Mouse (Mus musculus): Measurements from ENCODE around the gene Tbc1d24.

The Tbc1d24 gene

DNA sequence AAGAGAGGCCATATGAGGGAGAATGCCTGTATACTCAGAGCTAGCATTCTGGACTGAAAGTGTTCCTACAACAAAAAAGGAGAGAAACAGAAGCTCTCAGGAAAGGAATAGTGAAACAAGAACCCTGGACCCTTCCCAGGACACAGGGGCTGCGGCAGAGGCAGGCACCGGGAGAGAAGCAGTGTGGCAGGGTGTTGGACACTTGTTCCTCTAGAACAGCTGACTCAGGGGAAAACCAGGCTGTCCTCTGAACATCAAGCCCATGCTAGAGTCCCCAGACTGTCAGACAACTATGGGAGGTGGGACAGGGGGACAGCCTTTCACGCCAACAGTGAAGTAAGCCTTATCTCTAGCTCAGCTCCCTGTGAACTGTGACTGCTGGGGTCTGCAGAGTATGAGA, 5.2 kb upstream of the Tbc1d24 start:
- DNase-seq (ENCODE audit: low read depth, low spot score), result no peak

DNA sequence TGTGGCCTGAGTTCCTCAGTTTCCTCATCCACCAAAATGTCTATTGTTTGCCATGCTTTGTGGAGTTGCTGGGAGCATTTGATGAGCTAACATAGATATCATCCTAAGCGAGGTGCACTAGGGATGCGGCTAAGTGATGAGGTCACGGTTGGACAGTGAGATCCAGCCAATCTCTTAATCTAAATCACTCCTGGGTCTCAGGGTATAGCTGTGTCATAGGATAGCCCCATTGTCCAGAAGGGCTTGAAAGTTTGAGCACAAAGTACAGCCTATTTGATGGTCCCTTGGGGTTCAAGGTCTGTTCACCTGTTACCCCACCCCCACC, 4.5 kb upstream of the Tbc1d24 start:
- DNase-seq (ENCODE audit: low read depth, low spot score), result no peak

DNA sequence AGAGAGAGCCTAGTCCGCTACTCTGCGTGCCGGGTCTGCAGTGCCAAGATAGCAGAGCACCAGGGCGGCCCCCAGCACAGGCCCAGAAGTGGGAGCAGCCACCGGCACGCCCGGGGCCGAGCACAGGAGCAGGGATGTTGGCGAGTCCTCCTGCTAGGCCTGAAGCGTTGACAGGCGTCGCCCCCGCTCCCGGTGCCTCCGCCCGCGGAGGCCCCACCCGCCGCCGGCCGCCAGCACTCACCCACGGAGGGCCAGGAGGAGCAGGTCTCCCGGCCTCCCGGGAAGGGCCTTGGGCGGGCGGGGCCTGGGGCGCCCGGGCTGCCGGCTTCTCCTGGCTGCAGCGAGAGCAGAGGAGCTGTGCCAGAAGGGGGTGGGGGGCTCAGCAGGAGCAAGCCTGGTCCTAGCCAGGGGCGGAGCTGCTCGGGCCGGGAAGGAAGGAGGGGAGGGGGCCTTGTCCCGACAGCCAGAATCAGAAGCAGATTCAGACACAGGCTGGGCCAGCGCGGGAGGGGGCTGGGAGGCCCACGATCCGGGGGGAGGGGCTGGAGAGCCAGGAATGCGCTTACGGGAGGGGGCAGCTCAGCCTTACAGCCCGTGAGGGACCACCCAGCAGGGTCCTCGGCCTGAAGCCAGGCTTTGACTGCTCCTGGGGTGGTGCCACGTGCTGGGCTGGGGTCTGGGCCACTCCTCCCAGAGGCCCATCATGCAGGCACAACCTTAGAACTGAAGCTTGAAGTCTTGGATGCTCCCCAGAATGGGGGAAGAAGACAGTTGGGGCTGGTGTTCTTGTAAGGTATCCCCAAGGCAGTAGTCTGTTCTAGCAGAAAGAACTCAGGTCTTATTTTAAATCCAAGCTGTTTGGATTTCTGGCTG, 3.9 kb upstream of the Tbc1d24 start, which contains the start of gene Ntn3:
TSS of gene Ntn3 (minus strand) at position 489 of the 873 bp plus-strand sequence.
- no peak for DNase-seq (ENCODE audit: low read depth, low spot score)

DNA sequence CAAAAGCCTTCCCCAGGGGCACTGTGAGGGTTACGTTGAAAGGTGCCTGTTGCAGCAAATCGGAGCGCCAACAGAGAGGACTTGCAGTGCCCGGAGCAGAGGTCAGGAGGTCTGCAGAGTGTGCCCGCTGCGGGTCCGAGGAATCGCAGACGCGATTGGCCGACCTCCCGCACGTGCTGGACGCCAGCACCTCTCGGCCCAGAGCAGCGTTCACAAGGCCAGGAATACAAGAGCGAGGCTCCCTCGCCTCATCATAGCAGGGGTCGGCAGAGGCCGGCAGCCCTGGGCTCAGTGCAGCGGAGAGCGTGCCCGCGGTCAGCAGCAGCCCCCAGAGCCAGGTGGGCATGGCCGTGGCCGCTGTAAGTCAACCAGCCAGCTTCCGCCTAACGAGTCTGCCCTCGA, 3.3 kb upstream of the Tbc1d24 start:
- no peak for DNase-seq (ENCODE audit: low read depth, low spot score)

DNA sequence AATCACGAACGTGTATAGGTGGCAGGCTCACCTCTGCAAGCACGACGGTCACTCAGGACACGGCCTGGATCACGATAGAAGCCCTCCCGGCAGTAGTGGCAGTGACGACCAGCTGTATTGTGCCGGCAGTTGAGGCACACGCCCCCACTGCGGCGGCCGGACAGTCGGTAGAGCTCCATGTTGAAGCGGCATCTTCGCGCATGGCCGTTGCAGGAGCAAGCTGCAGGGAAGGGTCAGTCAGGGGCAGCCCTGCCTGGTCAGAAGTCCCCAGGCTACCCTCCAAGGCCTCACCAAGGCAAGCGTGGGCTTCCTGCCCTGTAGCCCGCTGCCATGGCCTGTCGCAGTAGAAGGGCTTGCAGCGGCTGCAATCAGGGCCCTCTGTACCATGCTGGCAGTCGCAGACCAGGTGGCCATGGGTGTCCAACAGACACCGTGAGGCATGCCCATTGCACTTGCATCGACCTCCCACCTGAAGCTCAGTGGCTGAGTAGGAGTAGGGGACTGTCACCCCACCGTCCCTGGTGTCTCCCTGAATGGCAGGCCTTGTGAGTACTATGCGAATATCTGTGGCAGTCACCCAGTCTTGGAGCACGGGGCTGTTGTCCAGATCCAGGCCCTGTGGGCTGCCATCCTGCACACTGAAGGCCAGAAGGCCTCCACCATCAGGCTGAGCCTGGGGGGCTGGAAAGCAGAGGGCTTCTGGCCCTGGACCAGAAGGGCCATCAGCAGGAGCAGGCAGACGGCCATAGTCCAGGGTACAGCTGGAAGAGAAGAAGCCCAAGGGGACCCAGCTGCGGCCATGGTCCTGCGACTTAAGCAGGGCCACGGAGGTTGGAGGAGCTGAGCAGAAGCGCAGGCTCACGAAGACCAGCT, 2.6 kb upstream of the Tbc1d24 start:
- DNase-seq (ENCODE audit: low read depth, low spot score), result no peak

DNA sequence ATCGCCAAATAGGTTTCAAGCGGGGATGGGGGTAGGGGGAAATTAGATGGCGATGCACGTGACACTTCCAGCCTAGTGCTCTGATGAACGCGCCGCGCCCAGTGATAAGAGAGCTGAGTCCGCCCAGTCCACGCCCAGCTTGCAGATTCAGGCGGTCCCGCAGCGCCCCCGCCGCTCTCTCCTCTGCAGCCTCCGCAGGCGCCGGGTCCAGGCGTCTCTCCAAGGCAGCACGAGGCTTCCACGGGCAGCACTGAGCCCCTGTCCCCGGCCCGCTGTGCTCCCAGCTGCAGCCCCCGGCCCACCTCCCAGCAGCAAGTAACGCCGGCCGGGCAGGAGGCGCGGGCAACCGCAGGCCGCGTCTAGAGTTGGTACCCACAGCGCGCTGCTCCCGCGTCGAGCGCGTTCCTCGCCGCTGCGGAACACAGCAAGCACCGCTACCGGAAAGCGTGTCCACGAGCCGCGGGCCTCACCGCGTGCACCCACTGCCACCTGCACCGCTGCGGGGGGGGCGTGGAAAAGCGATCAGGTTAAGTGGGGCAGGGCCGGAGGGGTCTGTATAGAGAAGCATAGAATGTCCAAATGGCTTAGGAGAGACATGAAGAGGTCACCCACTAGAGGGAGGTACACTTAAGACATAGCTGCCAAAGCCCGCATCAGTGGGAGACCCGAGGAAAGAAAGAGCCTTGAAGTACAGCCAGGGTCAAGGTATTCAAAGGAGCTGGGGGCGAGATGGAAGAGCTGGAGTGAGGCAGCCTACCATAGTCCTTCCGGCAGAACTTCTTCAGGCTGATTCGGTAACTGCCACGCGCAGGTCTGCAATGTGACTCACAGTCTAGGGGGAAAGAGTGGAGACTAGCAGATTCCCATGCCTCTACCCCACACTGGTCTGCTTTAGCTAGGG, 1.3 kb upstream of the Tbc1d24 start:
- no peak for DNase-seq (ENCODE audit: low read depth, low spot score)

DNA sequence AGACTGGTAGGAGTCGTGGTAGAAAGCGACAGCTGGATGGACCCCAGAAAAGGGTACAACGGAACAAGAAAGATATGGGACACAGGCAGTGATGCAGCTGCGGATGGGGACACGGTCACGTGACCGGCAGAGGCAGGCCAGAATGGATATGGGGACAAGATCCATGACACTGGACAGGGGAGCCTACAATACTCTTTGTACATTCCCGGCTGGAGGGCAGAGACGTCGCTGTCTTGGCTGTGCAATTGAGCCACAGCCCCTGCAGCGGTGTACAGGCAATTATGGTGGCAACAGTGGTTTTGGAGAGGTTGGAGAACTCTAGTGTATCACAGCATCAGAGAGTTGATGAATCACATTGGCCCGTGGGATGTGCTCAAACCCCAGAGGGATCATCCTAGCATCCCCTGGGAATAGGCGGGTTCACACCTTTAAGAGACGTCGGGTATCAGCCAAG, 573 bp upstream of the Tbc1d24 start:
- no peak for DNase-seq (ENCODE audit: low read depth, low spot score)

DNA sequence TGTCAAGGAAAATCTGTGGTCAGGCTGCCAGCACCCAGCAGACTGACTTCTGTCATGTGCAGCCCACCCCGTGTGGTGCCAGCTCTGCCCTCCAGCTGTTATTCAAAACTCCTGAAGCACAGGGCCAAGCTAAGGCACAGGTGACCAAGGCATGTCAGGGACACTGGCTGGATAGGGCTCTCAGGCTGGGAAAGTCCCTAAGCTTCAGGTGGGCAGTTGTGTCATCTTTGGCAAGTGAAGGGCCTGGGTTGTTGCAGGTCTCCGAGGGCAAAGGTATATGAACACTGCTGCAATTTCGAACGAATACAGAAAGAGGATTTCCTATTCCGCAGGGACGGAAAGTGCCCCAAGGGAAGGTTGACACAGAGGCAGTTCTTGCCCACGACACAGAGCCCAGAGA, 516 bp downstream of the Tbc1d24 start:
- no peak for DNase-seq (ENCODE audit: low read depth, low spot score)

DNA sequence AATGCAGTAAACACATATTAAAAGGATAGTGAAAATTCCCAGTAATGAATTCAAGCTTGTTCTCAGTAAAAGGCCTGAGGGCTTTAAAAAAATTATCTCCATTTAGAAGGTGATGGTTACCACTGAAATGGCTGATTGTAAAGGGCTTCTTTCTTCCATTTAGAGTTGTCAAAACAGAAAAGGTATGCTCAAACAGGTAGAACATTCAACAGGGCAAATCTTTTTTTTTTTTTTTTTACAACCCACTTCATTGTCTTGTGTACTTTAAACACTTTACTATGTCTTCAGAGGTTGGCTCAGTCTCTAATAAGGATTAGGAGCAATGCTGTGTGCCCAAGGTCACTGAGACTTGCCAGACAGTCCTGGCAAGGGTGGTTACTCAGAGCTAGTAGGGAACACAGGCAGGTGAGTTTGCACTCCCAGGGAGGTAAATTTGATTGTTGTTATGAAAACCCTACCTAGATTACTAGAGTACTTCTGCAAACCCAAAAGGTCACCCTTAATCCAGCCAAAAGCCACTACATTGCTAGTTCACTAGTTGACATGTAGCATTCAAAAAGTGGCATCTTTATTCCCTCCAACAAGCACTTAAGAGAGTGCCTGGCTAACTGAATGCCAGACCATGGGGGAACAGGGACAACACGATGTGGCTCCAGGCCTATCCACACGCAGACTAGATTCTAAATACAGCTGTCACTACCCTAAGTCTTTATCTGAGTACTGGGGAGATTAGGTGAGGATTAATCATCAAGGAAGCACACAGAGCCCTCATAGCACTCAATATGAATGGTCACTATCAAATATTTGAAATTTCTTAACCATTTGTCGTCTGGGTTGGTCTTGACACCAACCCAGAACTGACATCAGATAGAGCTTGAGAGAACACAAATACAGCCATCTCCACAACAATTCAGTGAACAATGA, 1.5 kb downstream of the Tbc1d24 start:
- DNase-seq (ENCODE audit: low read depth, low spot score), result no peak

DNA sequence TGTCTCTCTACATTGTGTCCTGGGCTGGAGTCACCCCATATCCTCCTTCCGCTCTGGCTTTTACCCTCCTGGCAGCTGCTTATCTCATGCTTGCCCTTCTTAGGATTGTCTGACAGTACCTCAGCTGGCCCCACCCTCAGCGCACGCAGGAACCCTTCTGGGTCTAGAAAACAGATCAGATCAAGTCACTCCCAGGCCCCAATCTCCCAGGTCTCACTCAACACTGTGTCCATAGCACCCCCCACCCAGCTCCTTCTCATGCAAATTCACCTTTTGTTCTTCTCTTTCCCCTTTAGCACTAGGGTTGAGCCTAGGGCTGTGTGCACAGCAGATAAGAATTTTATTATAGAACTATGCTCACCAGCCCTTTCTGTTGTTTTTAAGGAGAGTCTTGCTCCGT, 2.3 kb downstream of the Tbc1d24 start:
- no peak for DNase-seq (ENCODE audit: low read depth, low spot score)

DNA sequence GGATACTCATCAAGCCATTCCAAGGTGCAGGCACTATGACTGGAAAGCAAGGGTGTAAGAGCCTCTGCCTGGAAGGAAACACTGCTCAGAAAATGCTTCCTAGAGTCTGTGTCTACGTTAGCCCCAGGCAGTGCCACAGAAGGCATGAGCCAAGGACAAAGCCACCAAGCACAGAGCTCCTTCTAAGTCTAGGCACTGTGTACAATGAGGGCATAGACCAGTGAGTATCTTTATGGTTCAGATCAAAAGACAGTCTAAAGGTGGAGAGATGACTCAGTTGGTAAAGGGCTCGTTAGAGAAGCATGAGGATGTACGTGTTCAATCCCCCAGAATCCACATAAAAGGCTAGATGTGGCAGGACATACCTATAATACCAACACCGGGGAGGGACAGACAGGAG, 4.3 kb downstream of the Tbc1d24 start:
- DNase-seq (ENCODE audit: low read depth, low spot score), result no peak

DNA sequence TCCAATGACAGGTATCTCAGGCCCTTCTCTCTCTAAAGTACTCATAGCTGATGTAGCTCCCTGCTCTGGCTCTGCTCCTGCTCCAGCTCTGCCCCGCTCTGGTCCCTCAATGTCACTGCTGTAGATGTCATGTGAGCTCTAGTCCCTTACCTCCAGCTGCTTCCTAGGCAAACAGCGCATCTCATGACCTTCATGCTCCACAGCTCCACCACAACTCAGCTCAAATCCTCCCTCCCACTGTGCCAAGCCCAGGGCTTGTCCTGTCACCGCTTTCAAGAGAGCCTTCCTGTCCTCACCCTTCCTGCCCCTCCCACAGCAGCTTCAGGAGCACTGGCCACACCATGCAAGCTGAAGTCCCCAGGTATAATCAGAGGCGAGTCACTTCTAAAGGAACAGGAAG, 5.6 kb downstream of the Tbc1d24 start:
- DNase-seq (ENCODE audit: low read depth, low spot score), result no peak

DNA sequence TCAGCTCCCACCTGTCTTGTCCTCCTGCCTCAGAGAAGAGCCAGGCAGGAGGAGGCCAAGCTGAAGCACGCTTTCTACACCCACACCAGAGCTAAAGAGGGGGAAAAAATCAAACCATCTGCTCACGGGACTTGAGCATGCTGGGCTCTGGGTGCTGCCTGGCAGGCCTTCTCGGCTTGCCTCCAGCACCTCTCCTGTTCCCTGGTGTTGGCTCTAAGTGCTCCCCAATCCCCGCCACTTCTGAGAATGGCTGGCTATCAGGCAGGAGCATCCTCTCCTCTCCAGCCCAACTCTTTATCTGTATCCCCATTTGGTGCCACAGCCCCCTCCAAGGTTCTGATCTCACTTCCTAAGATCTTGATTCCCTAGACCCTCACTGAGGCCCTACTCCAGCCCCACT, 6.1 kb downstream of the Tbc1d24 start:
- DNase-seq (ENCODE audit: low read depth, low spot score), result no peak

DNA sequence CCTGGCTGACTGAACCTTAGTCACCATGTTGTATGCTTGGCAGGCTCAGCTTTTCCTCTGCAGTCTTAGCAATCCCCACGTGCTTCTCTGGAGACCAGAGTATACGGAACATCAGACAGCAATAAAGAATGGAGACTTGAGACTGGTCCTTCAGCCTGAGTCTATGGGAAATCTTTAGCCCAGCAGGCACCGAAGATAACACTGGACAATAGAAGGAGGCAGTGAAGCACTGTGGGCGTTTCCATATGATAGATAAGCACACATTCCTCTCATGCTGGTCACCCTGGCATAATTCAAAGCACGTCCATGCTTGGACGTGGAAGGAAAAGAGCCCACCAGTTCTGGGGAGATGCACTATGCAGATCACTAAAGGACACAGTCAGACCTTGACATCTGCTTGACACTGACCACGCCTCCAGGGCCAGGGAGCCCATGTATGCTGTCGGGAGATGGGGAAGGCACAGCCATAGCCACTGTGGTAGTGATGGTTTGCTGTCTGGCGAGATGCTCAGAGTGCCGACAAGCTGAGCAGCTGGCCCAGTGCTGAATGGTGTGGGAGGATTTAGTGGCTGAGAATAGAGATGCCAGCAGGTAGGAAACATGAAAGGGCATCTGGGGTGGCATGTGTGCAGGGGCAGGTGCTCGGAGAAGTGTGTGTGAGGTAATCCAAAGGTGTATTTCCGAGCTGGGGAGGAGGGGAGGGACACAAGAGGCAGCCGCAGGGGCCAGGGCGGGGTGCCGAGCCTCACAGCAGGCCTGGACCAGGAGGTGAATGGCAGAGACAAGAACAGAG, 8.1 kb downstream of the Tbc1d24 start:
- no peak for DNase-seq (ENCODE audit: low read depth, low spot score)

DNA sequence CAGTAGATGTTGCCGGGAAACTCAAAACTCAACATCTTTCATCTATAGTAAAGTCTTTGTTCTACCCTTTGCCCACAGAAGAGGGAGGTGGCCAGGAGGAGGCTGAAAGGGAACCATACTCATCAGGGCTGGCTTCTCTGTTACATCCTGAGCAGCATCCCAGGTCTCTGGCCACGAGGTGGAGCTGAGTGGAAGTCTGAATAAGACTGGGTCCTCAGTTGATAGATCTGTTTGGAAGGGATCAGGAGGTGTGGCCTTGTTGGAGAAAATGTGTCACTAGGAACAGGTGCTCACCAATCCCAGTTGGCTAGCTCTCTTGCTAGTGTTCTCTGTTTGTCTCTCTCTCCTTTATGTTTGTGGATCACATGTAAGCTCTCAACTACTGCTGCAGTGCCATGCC, 10.0 kb downstream of the Tbc1d24 start:
- DNase-seq (ENCODE audit: low read depth, low spot score), result no peak

DNA sequence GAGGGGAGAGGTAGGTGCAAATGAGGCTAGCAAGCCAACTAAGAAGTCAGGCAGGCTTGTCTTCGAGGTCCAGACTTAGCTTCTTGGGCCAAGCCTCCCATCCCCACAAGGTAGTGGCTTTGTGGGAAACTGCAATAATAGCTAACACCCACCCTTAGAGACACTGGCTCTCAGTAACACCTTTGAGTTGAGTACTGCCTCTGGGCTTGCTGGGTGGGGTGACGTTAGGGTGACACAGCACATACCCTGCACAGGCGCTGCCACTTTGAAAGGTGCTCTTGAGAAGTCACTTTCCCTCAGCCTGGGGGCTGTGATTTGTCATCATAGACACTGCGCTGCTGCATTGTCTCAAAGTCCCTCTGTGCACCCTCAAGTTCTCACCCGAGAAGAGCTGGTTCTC, 11.6 kb downstream of the Tbc1d24 start:
- DNase-seq (ENCODE audit: low read depth, low spot score), result no peak

DNA sequence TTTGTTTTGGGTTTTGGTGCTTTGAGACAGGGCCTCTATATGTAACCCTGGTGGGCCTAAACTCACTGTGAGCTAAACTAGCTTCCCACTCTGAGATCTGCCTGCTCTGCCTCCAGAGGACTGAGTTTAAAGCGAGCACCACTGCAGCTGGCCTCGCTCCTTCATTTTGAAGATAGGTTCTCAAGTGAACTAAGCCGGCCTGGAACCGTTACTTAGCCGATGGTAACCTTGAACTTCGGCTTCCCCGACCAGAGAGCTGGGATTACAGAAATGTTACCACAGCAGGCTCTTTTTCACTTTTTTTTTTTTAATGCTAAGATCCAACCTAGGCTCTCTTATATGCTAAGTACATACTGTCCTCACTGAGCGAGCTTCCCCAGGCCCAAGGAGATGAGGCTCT, 12.1 kb downstream of the Tbc1d24 start:
- DNase-seq (ENCODE audit: low read depth, low spot score), result no peak

DNA sequence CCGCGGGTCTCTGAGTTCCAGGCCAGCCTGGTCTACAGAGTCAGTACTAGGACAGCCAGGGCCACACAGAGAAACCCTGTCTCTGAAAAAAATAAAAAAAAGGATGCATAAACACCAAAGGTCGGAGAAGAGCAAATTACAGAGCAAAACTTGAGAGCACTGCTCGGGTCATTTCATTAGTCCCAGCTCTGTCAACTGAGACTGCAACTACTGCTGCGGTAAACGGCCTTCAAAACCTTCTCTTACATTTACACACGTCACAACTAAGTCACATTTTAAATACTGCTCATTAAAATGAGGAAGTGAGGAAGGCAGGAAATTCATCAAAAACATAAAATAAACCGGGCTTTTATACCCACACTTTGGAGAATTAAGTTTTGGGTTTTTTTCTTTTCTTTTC, 12.5 kb downstream of the Tbc1d24 start:
- no peak for DNase-seq (ENCODE audit: low read depth, low spot score)

DNA sequence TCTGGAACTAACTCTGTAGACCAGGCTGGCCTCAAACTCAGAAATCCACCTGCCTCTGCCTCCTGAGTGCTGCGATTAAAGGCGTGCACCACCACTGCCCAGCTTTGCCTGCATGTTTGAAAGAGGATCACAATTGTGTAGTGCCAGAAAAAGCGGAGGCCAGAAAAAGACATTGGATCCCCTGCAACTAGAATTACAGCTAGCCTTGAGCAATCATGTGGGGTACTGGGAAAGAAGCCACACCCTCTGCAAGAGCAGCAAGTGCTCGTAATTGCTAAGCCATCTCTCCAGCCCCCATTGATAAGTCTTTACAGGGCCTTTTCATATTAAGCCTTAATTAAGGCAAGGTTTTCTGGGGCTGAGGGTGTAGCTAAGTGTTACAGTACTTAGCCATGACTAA, 13.9 kb downstream of the Tbc1d24 start:
- no peak for DNase-seq (ENCODE audit: low read depth, low spot score)

DNA sequence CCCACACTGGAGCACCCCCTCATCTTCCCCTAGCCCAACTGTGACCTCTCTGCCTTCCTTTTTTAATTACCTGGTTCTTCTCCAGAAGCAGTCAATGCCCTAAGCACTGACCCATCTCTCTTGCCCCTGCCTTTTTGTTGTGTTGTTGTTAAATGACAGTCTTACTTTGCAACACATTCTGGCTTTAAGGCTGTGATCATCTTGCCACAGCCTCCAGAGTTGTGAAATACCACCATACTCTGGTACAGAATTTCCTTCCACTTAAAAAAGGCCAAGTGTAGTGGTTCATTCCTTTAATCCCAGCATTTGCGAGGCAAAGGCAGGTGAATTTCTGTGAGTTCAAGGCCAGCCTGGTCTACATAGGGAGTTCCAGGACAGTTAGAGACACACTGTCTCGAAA, 14.4 kb downstream of the Tbc1d24 start:
- no peak for DNase-seq (ENCODE audit: low read depth, low spot score)

Measured in retina, postnatal 7 days (tissue).